Mouse (Mus musculus) ES-Bruce4 (cell line): ENCODE results near the gene Lgr5. TPM values are rescaled to one million over a fixed set of nuclear protein-coding genes. Genes with fewer than 3 reads are reported as not detected.

Source experiments
- H3K27ac ChIP-seq: 2 replicates; pipeline ENCODE4 v1.5.1; 2012; ENCODE audit warnings: low read length, inconsistent platforms; ENCODE audit not compliant: insufficient read depth
- H3K27me3 ChIP-seq: 2 replicates; pipeline ENCODE4 v1.6.1; 2012; ENCODE audit warnings: mild to moderate bottlenecking, low read length, inconsistent platforms; ENCODE audit not compliant: control insufficient read depth, poor library complexity, insufficient read depth, severe bottlenecking
- H3K36me3 ChIP-seq: 2 replicates; pipeline ENCODE4 v1.6.1; 2012; ENCODE audit warnings: inconsistent platforms, mild to moderate bottlenecking, low read length, moderate library complexity; ENCODE audit not compliant: control insufficient read depth, poor library complexity, insufficient read depth, severe bottlenecking
- H3K4me1 ChIP-seq: one replicate; pipeline ENCODE4 v1.8.1; 2011; ENCODE audit warnings: low read length; ENCODE audit not compliant: control insufficient read depth, insufficient read depth
- H3K4me3 ChIP-seq: 2 replicates; pipeline ENCODE4 v1.5.1; 2011; ENCODE audit warnings: low read depth, mild to moderate bottlenecking, low read length
- H3K9ac ChIP-seq: 2 replicates; pipeline ENCODE4 v1.6.1; 2012; ENCODE audit warnings: low read depth, mild to moderate bottlenecking, inconsistent platforms; ENCODE audit not compliant: poor library complexity, severe bottlenecking
- H3K9me3 ChIP-seq: replicated peaks from 2 replicates; pipeline ENCODE4 v1.6.1; 2012; ENCODE audit warnings: mild to moderate bottlenecking, low read length, inconsistent platforms; ENCODE audit not compliant: control insufficient read depth, poor library complexity, insufficient read depth, severe bottlenecking
- CTCF ChIP-seq: IDR thresholded peaks from one replicate; pipeline ENCODE4 v1.8.1; 2011; ENCODE audit warnings: low read depth, low read length
- EP300 ChIP-seq: IDR thresholded peaks from 2 replicates; pipeline ENCODE4 v1.6.1; 2011; ENCODE audit warnings: low read depth, low read length; ENCODE audit not compliant: insufficient read depth
- POLR2A ChIP-seq: IDR thresholded peaks from one replicate; pipeline ENCODE4 v1.8.1; 2011; ENCODE audit warnings: low read length; ENCODE audit not compliant: insufficient read depth
- polyA plus RNA-seq: library from polyadenylated mRNA; stranded (reverse); fragments of >200 nt; gene quantifications from 2 replicates; pipeline ENCODE4 v1.2.4, GENCODE M21; 2011; ENCODE audit warnings: low read depth; ENCODE audit not compliant: missing spikeins, insufficient read depth, insufficient read length

Gene Lgr5
- polyA plus RNA-seq, 1 experiment = 0.27 TPM

- Histone ChIP-seq H3K4me1 (no peaks in the 10 kb centered on the region), H3K27me3 (no peaks in the 10 kb centered on the region), H3K27ac (no peak overlapping the region), H3K9ac (no peak overlapping the region), H3K4me3 (no peak overlapping the region), H3K9me3 (no peaks in the 10 kb centered on the region), H3K36me3 (no peaks in the 10 kb centered on the region)
- TF ChIP-seq CTCF (no peak), EP300 (no peak), POLR2A (no peak)
These were observed 30.1 kb upstream of the Lgr5 start for GRCm38 (mm10) chr10:115617456-115618287.

GRCm38 (mm10) chr10:115595748-115596147 is 8.2 kb upstream of the Lgr5 start:
- Histone ChIP-seq H3K4me3 (no peak overlapping the region), H3K27me3 (peaks cover 5% of the 10 kb centered on the region; the same call in 1 of the 2 replicates), H3K36me3 (no peaks in the 10 kb centered on the region), H3K9me3 (no peaks in the 10 kb centered on the region), H3K27ac (no peak overlapping the region), H3K9ac (no peak overlapping the region), H3K4me1 (no peaks in the 10 kb centered on the region)
- no peak for TF ChIP-seq POLR2A
- TF ChIP-seq CTCF = no peak
- TF ChIP-seq EP300 = no peak

GRCm38 (mm10) chr10:115593651-115594050 is 6.1 kb upstream of the Lgr5 start:
- Histone ChIP-seq H3K9ac (no peak overlapping the region), H3K36me3 (no peaks in the 10 kb centered on the region), H3K27ac (no peak overlapping the region), H3K4me3 (no peak overlapping the region), H3K4me1 (no peaks in the 10 kb centered on the region), H3K9me3 (no peaks in the 10 kb centered on the region), H3K27me3 (peaks cover 6% of the 10 kb centered on the region)
- TF ChIP-seq POLR2A (no peak), CTCF (no peak), EP300 (no peak)

GRCm38 (mm10) chr10:115593221-115593620 is 5.6 kb upstream of the Lgr5 start:
- Histone ChIP-seq H3K4me3 (no peak overlapping the region), H3K9me3 (no peaks in the 10 kb centered on the region), H3K4me1 (no peaks in the 10 kb centered on the region), H3K9ac (no peak overlapping the region), H3K27me3 (peaks cover 10% of the 10 kb centered on the region), H3K27ac (no peak overlapping the region), H3K36me3 (no peaks in the 10 kb centered on the region)
- TF ChIP-seq EP300 (no peak), CTCF (no peak), POLR2A (no peak)

GRCm38 (mm10) chr10:115587979-115588378 is 399 bp upstream of the Lgr5 start:
- H3K9ac ChIP-seq = no peak overlapping the region
- H3K27ac ChIP-seq = no peak overlapping the region
- no peaks in the 10 kb centered on the region for H3K36me3 ChIP-seq
- peak overlapping the region; percentile 67 for H3K4me3 ChIP-seq
- TF ChIP-seq CTCF (no peak), POLR2A (no peak), EP300 (no peak)
- no peaks in the 10 kb centered on the region for H3K9me3 ChIP-seq
- no peaks in the 10 kb centered on the region for H3K4me1 ChIP-seq
- peaks cover 17% of the 10 kb centered on the region for H3K27me3 ChIP-seq
